Mouse (Mus musculus): Measurements from ENCODE around the gene Lrrc9. TPM values are rescaled to one million over a fixed set of nuclear protein-coding genes. Genes with fewer than 3 reads are reported as not detected.

The Lrrc9 gene
- under 1 TPM in 1 of 2 experiments, not detected in 1; 0.23 TPM for total RNA-seq (2021)
- long read RNA-seq, experiment 1, result 0 reads
- long read RNA-seq, experiment 2, result 0 reads

GRCm38 (mm10) chr12:72441839-72442576 is at the start of gene Lrrc9:
Lrrc9 (plus strand) TSS chr12:72441866.
- DNase-seq, result peak; percentile 26 to 38
- intact Hi-C loops (cut with DNase I), result no loop called here

GRCm38 (mm10) chr12:72393046-72393805 is 48.4 kb upstream of the Lrrc9 start:
- DNase-seq, result no peak
- intact Hi-C loops (cut with DNase I), result no loop called here

- intact Hi-C loops (cut with DNase I), result no loop called here
- no peak for DNase-seq
These were observed 36.6 kb upstream of the Lrrc9 start for GRCm38 (mm10) chr12:72405031-72405430.

GRCm38 (mm10) chr12:72407146-72407545 is 34.5 kb upstream of the Lrrc9 start:
- intact Hi-C loops (cut with DNase I), result no loop called here
- DNase-seq, result no peak

- intact Hi-C loops (cut with DNase I), result no loop called here
- DNase-seq, result no peak
These were observed 34.0 kb upstream of the Lrrc9 start for GRCm38 (mm10) chr12:72407721-72408110.

- intact Hi-C loops (cut with DNase I), result no loop called here
- DNase-seq, result peak; percentile 19 to 38
These were observed 33.4 kb upstream of the Lrrc9 start for GRCm38 (mm10) chr12:72408111-72408891.

- DNase-seq, result no peak
- intact Hi-C loops (cut with DNase I), result no loop called here
These were observed 32.7 kb upstream of the Lrrc9 start, which contains the start of gene Rtn1 for GRCm38 (mm10) chr12:72408954-72409353. Rtn1 (minus strand) TSS chr12:72409054.

GRCm38 (mm10) chr12:72417762-72418161 is 23.9 kb upstream of the Lrrc9 start:
- intact Hi-C loops (cut with DNase I), result no loop called here

GRCm38 (mm10) chr12:72422681-72423080 is 19.0 kb upstream of the Lrrc9 start:
- intact Hi-C loops (cut with DNase I), result no loop called here
- no peak for DNase-seq

More at GRCm38 (mm10) chr12:72417762-72418161, 23.9 kb upstream of the Lrrc9 start:
- DNase-seq, result no peak

- intact Hi-C loops (cut with DNase I), result loop anchor here (5.0 kb wide), 1 partner anchor 325 kb away; no protein-coding TSS in a partner anchor
- DNase-seq, result peak in 1 of 2 experiments; percentile 23
These were observed 13.9 kb upstream of the Lrrc9 start for GRCm38 (mm10) chr12:72427722-72428126.

GRCm38 (mm10) chr12:72432209-72432608 is 9.5 kb upstream of the Lrrc9 start:
- intact Hi-C loops (cut with DNase I), result no loop called here
- no peak for DNase-seq

- no peak for DNase-seq
- intact Hi-C loops (cut with DNase I), result no loop called here
These were observed 8.3 kb upstream of the Lrrc9 start for GRCm38 (mm10) chr12:72433241-72433865.

- intact Hi-C loops (cut with DNase I), result no loop called here
- DNase-seq, result no peak
These were observed 3.9 kb upstream of the Lrrc9 start for GRCm38 (mm10) chr12:72437676-72438341.

- DNase-seq, result no peak
- intact Hi-C loops (cut with DNase I), result no loop called here
These were observed 2.6 kb upstream of the Lrrc9 start for GRCm38 (mm10) chr12:72438961-72439480.

- no peak for DNase-seq
- intact Hi-C loops (cut with DNase I), result no loop called here
These were observed 12.3 kb downstream of the Lrrc9 start for GRCm38 (mm10) chr12:72453941-72454340.

GRCm38 (mm10) chr12:72461191-72461893 is 19.7 kb downstream of the Lrrc9 start:
- intact Hi-C loops (cut with DNase I), result loop anchor here (2.0 to 5.0 kb wide), 3 partner anchors 71 to 231 kb away; no protein-coding TSS in a partner anchor
- no peak for DNase-seq

GRCm38 (mm10) chr12:72461894-72462530 is 20.3 kb downstream of the Lrrc9 start:
- intact Hi-C loops (cut with DNase I), result loop anchor here (2.0 to 5.0 kb wide), 3 partner anchors 70 to 230 kb away; no protein-coding TSS in a partner anchor
- DNase-seq, result peak in 1 of 2 experiments; percentile 20

- no peak for DNase-seq
- intact Hi-C loops (cut with DNase I), result no loop called here
These were observed 24.3 kb downstream of the Lrrc9 start for GRCm38 (mm10) chr12:72465826-72466501.

Measured in gastrocnemius, postnatal 36 days (tissue).